Mouse (Mus musculus): ENCODE measurements around the gene Nkapd1.
"Not testable (repeated sequence)": the region's sequence is repeated elsewhere in the genome, so short reads cannot be mapped to it uniquely, and the experiment has no call there.

Gene Nkapd1

GRCm38 (mm10) chr9:50616766-50617603 lies at the start of gene Nkapd1, which contains the start of gene Pih1d2:
TSS of gene Nkapd1 (minus strand) at chr9:50617464.
TSS of gene Pih1d2 (plus strand) at chr9:50617321.
- CTCF ChIA-PET: interaction anchor here (0.6 kb wide), 1 partner anchor 61 kb away, joined by 3 read pairs; no protein-coding TSS in a partner anchor

DNA sequence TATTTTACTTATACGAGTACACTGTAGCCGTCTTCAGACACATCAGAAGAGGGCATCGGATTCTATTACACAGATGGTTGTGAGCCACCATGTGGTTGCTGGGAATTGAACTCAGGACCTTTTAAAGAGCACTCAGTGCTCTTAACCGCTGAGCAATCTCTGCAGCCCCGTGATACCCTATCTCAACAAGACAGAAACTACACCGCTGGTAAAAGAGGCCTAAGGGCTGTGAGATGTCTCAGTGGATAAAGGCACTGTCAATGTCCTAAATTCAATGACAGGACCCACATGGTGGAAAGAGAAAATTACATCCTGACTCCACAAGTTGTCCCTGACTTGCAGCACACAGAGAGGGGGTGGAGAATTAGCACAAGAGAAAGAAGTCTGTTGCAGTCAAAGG lies 49.2 kb upstream of the Nkapd1 start:
- CTCF ChIA-PET: no interaction called here

GRCm38 (mm10) chr9:50664826-50665225 lies 47.6 kb upstream of the Nkapd1 start:
- CTCF ChIA-PET: interaction anchor here (0.6 kb wide), 1 partner anchor 202 kb away, joined by 3 read pairs; no protein-coding TSS in a partner anchor

DNA sequence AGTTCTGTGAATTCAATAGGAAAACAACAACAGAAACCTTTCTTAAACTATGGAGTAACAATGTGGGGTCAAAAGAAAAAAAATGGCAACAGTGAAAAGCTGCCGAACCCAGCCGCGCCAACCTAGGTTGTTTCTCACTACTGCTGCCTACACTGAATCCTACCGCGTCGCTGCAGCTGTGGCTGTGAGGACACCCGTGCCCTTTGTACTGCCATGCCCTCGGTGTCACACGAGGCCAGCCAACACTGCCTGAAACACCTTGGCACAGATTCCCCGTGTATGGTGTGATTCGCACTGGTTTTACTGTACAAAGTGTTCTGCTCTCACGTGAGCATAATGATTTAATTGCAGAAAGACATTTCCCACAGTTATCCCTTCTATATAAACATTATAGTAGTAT lies 43.2 kb upstream of the Nkapd1 start:
- CTCF ChIA-PET: interaction anchor here (0.7 kb wide), 1 partner anchor 414 kb away, joined by 5 read pairs; no protein-coding TSS in a partner anchor

GRCm38 (mm10) chr9:50659392-50660217 lies 42.3 kb upstream of the Nkapd1 start, which contains the start of gene Dlat:
TSS of gene Dlat (minus strand) at chr9:50659780.
- CTCF ChIA-PET: interaction anchor here (0.7 kb wide), 1 partner anchor 415 kb away, joined by 5 read pairs; no protein-coding TSS in a partner anchor

- CTCF ChIA-PET: interaction anchor here (0.6 kb wide), 1 partner anchor 313 kb away, joined by 4 read pairs; no protein-coding TSS in a partner anchor
These were observed 41.7 kb upstream of the Nkapd1 start for GRCm38 (mm10) chr9:50658941-50659388.

- CTCF ChIA-PET: interaction anchor here (0.6 kb wide), 1 partner anchor 314 kb away, joined by 4 read pairs; no protein-coding TSS in a partner anchor
These were observed 41.1 kb upstream of the Nkapd1 start for GRCm38 (mm10) chr9:50658391-50658790.

GRCm38 (mm10) chr9:50650503-50650902 lies 33.2 kb upstream of the Nkapd1 start:
- CTCF ChIA-PET: no interaction called here

- CTCF ChIA-PET: interaction anchor here (1.6 kb wide), 1 partner anchor 24 kb away, joined by 3 read pairs; no protein-coding TSS in a partner anchor
These were observed 29.6 kb upstream of the Nkapd1 start for GRCm38 (mm10) chr9:50646826-50647370.

- CTCF ChIA-PET: no interaction called here
These were observed 17.0 kb upstream of the Nkapd1 start for GRCm38 (mm10) chr9:50634270-50634669.

- CTCF ChIA-PET: interaction anchor here (0.8 kb wide), 1 partner anchor 111 kb away, joined by 5 read pairs; no protein-coding TSS in a partner anchor
These were observed 15.8 kb upstream of the Nkapd1 start for GRCm38 (mm10) chr9:50633059-50633458.

DNA sequence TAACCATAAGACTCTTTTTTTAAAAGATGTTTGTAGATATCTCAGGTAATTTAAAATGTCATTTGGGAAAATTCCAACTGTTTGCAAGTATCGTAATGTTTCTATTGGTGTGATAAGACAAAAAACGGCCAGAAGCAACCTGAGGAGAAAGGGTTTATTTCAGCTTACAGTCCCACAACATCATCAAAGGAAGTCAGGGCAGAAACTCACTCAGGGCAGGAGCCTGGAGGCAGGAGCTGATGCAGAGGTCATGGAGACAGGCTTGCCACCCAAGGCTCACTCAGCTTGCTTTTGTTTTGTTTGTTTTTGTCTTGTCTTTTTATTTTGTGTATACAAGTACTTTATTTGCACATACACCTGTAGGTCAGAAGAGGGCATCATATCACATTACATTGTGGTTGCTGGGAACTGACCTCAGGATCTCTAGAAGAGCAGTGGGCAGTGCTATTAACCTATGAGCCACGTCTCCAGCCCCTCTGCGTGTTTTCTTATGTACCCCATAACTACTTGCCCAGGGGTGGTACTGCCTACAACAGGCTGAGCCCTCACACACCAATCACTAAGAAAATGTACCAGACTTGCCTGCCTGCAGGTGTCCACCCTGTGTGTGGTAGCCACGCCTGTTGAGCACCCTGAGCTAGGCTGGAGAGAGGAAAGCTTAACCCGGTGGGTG lies 14.9 kb upstream of the Nkapd1 start:
- CTCF ChIA-PET: interaction anchor here (0.6 kb wide), 1 partner anchor 103 kb away, joined by 6 read pairs; no protein-coding TSS in a partner anchor

GRCm38 (mm10) chr9:50630903-50631302 lies 13.6 kb upstream of the Nkapd1 start:
- CTCF ChIA-PET: not testable (repeated sequence)

- CTCF ChIA-PET: no interaction called here
These were observed 598 bp upstream of the Nkapd1 start for GRCm38 (mm10) chr9:50617794-50618330.

DNA sequence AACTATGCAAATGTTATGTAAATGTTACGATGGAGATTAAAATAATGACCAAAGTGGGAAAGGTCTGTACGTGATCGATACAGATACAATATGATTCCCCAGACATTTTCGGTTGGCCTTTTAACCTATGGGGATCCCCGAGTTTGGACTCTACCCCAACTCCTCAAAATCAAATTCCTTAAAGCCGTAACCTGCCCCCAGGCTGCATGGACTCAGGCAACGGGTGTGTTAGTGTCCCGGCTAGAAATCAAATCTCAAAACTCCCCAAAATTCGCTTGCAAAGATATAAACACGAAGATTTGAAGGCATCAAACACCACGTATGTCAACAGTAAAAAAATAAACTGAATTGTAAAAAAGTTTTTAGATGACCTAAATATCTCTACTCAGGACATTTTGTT lies 1.1 kb downstream of the Nkapd1 start:
- CTCF ChIA-PET: no interaction called here

- CTCF ChIA-PET: no interaction called here
These were observed 5.1 kb downstream of the Nkapd1 start for GRCm38 (mm10) chr9:50612115-50612514.

- CTCF ChIA-PET: interaction anchor here (1.0 kb wide), 1 partner anchor 76 kb away, joined by 3 read pairs; the partner anchor contains the start of gene Pts
These were observed 12.9 kb downstream of the Nkapd1 start for GRCm38 (mm10) chr9:50604338-50604737.

- CTCF ChIA-PET: interaction anchor here (1.0 kb wide), 1 partner anchor 76 kb away, joined by 3 read pairs; the partner anchor contains the start of gene Pts
These were observed 13.3 kb downstream of the Nkapd1 start for GRCm38 (mm10) chr9:50603998-50604324.

DNA sequence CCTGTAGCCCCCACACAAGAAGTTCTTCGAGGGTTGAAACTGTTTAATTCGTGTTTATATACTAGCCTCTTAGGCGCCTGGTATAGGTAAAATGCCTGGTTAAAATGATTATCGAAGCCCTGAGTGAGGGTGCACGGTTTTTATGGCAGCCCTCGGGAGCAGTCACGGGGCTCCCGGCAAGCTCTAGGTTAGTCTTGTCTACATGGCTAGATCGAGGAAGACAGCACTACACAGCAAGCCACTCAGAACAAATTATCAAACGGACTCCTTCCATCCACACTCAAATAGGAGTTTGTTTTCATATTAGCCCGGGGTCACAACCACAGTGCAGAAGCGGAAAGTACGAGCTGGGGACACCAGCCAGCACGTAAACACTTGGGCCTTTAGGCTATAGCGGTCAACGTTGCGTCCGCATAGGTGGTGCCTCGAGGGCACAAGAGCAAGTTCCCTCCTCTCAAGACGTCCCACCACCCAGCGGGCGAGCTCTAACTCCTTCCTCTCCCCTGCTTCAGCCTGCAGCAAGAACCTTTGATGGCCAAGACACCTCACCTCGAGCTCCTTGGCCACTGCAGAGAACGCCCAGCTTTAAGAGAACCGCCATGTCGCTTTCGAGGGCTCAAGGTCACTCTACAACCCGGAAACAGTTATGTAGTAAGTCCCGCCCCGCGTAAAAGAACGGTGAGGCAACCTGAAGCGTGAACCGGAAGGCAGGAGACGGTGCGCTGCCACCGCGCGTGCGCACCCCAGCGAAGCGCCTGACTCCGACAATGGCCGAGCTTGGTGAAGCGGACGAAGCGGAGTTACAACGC lies 13.9 kb downstream of the Nkapd1 start, which contains the start of the genes Sdhd and Timm8b:
Sdhd (minus strand) TSS at position 624 of the 809 bp plus-strand sequence.
Timm8b (plus strand) TSS at position 722 of the 809 bp plus-strand sequence.
- CTCF ChIA-PET: interaction anchor here (1.0 kb wide), 1 partner anchor 75 kb away, joined by 3 read pairs; the partner anchor contains the start of gene Pts

Data from spleen, embryonic (tissue).